Mouse (Mus musculus): ENCODE results near the gene Dennd1c. TPM values are rescaled to one million over a fixed set of nuclear protein-coding genes. Genes with fewer than 3 reads are reported as not detected.
A peak's percentile ranks its signal among the peaks of the same experiment; 100 is the strongest.

Gene Dennd1c
- polyA plus RNA-seq, 1 experiment from 2014 or later = 0.49 TPM

DNA sequence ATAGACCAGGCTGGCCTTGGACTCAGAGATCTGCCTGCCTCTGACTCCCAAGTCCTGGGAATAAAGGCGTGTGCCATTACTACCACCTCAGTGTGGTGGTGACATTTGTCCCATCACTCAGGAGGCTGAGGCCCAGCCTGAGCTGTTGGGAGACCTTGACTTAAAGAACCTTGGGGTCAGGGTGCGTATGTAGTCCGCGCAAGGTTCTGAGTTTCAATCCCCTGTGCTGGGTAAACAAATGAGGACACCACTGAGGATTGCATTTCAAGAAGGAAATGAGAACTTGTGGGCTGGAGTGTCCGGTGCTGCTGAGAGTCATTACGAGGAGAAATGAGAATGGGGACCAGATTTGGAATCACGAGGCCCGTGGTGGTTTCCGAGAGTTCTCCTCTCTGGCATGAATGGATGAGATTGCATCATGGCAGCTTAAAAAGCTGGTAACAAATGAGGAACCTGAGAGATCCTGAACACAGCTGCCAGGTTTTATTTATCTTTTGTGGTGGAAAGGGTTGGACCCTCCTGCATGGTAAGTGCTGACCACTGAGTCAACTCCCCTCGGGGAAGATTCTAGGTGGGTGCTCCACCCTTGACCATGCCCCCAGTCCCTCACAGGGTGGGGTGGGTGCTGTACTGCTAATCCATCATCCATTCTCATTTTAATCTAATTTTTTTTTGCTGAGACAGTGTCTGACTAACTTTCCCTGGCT is 34.6 kb upstream of the Dennd1c start:
- Histone ChIP-seq H3K4me2 (no peak overlapping the region), H3K27me3 (ENCODE audit: control insufficient read depth, insufficient read depth, low read length) (no peaks in the 10 kb centered on the region), H3K36me3 (ENCODE audit: control insufficient read depth, insufficient read depth, low read length) (no peaks in the 10 kb centered on the region), H3K9me3 (replicated peaks; ENCODE audit: control insufficient read depth, low read length) (no peaks in the 10 kb centered on the region), H3K9ac (ENCODE audit: low read depth, low read length) (no peak overlapping the region), H3K27ac (ENCODE audit: low read depth, low read length) (no peak overlapping the region), H3K4me3 (ENCODE audit: low read depth, low read length) (no peak overlapping the region), H3K4me1 (ENCODE audit: control insufficient read depth, insufficient read depth, low read length) (no peaks in the 10 kb centered on the region)
- WGBS (ENCODE audit: insufficient replicate concordance) = 76% methylated on average over 10 of the region's 10 CpGs
- 0 out of 2 replicates have a peak, but pooled peaks have one; percentile 14 for ATAC-seq (replicated peaks; ENCODE audit: insufficient number of reproducible peaks, low FRiP score, low TSS enrichment)

DNA sequence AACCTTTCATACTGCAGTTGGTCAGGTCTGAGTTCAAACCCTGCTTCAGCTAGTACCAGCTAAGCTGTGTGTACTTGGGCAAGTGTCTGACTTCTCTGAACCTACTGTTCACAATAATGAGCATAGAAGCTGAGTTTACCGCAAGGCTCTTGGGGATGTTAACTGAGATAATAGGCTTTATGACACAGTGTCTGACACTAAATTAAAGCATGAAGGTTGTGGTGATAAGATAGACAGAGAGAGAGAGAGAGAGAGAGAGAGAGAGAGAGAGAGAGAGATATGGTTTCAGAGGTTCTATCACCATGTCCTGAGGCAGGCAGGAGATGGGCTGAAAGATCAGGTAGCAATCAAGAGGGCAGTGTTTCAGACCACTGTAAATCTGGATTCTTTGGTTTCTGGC is 31.7 kb upstream of the Dennd1c start:
- Histone ChIP-seq H3K27ac (ENCODE audit: low read depth, low read length) (no peak overlapping the region), H3K4me3 (ENCODE audit: low read depth, low read length) (no peak overlapping the region), H3K9me3 (replicated peaks; ENCODE audit: control insufficient read depth, low read length) (no peaks in the 10 kb centered on the region), H3K36me3 (ENCODE audit: control insufficient read depth, insufficient read depth, low read length) (no peaks in the 10 kb centered on the region), H3K4me2 (no peak overlapping the region), H3K27me3 (ENCODE audit: control insufficient read depth, insufficient read depth, low read length) (no peaks in the 10 kb centered on the region), H3K4me1 (ENCODE audit: control insufficient read depth, insufficient read depth, low read length) (no peaks in the 10 kb centered on the region), H3K9ac (ENCODE audit: low read depth, low read length) (no peak overlapping the region)
- WGBS (ENCODE audit: insufficient replicate concordance) = 72% methylated on average over 1 of the region's 1 CpGs
- no peak for ATAC-seq (replicated peaks; ENCODE audit: insufficient number of reproducible peaks, low FRiP score, low TSS enrichment)

DNA sequence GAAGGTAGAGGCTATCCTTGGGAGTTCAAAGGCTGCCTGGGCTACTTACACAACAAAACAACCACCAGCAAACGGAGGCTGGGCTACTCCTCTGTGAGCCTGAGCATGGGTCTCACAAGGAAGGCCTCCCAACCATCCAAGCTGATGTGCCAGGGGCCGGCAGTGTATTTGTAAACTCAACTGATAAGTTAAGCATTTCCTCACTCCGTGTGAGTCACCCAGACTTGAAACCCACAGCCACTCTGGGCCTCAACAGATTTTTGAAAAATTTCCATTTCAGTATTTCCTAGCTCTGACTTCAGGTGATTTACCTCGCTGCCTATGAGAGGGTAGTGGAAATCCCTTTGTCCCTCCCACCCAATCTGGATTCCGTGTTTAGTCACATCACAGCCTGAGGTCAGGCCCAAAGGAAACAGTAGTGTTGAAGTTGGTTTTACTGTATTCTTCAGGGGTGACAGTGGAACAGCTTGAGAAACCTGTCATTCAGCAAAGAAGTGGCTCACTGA is 30.4 kb upstream of the Dennd1c start:
- H3K4me1 ChIP-seq (ENCODE audit: control insufficient read depth, insufficient read depth, low read length) = no peaks in the 10 kb centered on the region; the same call in 1 of the 2 replicates
- H3K36me3 ChIP-seq (ENCODE audit: control insufficient read depth, insufficient read depth, low read length) = no peaks in the 10 kb centered on the region
- no peak overlapping the region for H3K9ac ChIP-seq (ENCODE audit: low read depth, low read length)
- no peaks in the 10 kb centered on the region for H3K9me3 ChIP-seq (replicated peaks; ENCODE audit: control insufficient read depth, low read length)
- no peak for ATAC-seq (replicated peaks; ENCODE audit: insufficient number of reproducible peaks, low FRiP score, low TSS enrichment)
- H3K4me3 ChIP-seq (ENCODE audit: low read depth, low read length) = no peak overlapping the region
- H3K27me3 ChIP-seq (ENCODE audit: control insufficient read depth, insufficient read depth, low read length) = no peaks in the 10 kb centered on the region
- 30% methylated on average over 5 of the region's 5 CpGs for WGBS (ENCODE audit: insufficient replicate concordance)
- no peak overlapping the region for H3K27ac ChIP-seq (ENCODE audit: low read depth, low read length)
- no peak overlapping the region for H3K4me2 ChIP-seq

DNA sequence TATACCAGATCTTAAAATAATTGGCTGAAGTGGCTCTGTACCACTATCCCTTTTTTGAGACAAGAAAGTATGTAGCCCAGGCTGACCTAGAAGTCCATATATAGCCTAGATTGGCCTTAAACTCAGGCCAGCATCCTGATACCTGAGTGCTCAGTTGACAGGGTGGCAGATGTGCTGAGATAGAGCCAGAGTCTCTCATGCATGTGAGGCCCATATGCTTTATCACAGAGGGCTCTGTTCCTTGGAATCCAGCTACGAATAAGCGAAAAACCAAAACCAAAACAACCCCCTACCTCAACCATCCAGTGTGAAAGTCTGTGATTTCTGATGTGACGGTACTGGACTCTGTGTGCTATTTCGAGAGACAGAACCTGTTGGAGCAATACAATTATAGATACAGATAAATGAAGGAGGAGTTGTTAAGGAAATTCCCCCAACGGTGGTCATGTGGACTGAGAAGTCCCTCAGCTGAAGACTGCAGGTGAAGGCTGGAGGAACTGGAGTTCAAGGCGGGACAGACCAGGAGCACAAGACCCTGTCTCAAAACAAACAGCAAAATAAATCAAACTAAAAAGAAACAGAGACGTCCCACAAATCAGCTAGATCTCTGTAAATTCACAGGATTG is 29.8 kb upstream of the Dennd1c start:
- H3K36me3 ChIP-seq (ENCODE audit: control insufficient read depth, insufficient read depth, low read length) = no peaks in the 10 kb centered on the region
- H3K9me3 ChIP-seq (replicated peaks; ENCODE audit: control insufficient read depth, low read length) = no peaks in the 10 kb centered on the region
- H3K9ac ChIP-seq (ENCODE audit: low read depth, low read length) = no peak overlapping the region
- no peak overlapping the region for H3K4me2 ChIP-seq
- H3K4me1 ChIP-seq (ENCODE audit: control insufficient read depth, insufficient read depth, low read length) = no peaks in the 10 kb centered on the region; the same call in 1 of the 2 replicates
- 73% methylated on average over 7 of the region's 7 CpGs for WGBS (ENCODE audit: insufficient replicate concordance)
- H3K4me3 ChIP-seq (ENCODE audit: low read depth, low read length) = no peak overlapping the region
- H3K27me3 ChIP-seq (ENCODE audit: control insufficient read depth, insufficient read depth, low read length) = no peaks in the 10 kb centered on the region
- no peak for ATAC-seq (replicated peaks; ENCODE audit: insufficient number of reproducible peaks, low FRiP score, low TSS enrichment)
- no peak overlapping the region for H3K27ac ChIP-seq (ENCODE audit: low read depth, low read length)

DNA sequence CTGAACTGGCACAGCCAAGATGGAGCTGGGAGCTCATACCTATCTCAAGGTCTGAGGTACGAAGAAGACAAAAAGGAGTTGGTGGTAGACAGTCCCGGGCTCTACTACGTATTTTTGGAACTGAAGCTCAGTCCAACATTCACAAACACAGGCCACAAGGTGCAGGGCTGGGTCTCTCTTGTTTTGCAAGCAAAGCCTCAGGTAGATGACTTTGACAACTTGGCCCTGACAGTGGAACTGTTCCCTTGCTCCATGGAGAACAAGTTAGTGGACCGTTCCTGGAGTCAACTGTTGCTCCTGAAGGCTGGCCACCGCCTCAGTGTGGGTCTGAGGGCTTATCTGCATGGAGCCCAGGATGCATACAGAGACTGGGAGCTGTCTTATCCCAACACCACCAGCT is 28.8 kb upstream of the Dennd1c start:
- Histone ChIP-seq H3K27ac (ENCODE audit: low read depth, low read length) (no peak overlapping the region), H3K9me3 (replicated peaks; ENCODE audit: control insufficient read depth, low read length) (no peaks in the 10 kb centered on the region), H3K4me3 (ENCODE audit: low read depth, low read length) (no peak overlapping the region), H3K27me3 (ENCODE audit: control insufficient read depth, insufficient read depth, low read length) (no peaks in the 10 kb centered on the region), H3K9ac (ENCODE audit: low read depth, low read length) (no peak overlapping the region), H3K4me1 (ENCODE audit: control insufficient read depth, insufficient read depth, low read length) (no peaks in the 10 kb centered on the region; the same call in 1 of the 2 replicates), H3K36me3 (ENCODE audit: control insufficient read depth, insufficient read depth, low read length) (no peaks in the 10 kb centered on the region), H3K4me2 (no peak overlapping the region)
- no peak for ATAC-seq (replicated peaks; ENCODE audit: insufficient number of reproducible peaks, low FRiP score, low TSS enrichment)
- WGBS (ENCODE audit: insufficient replicate concordance) = 78% methylated on average over 5 of the region's 5 CpGs

DNA sequence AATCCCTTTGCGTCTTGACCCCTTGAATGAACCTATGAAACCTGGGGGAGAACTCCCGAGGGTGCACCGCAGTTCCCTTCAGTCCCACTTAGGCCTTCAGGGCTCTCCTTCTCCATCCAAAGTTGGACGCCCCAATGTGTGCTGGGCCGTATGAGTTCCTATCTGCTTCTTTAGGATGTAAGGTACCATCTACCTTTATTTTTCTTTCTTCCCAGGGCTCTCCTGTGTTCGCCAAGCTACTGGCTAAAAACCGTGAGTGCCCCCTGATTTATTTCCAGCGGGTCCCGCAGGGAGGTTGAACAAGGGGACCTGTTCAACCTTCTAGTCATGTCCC is 27.7 kb upstream of the Dennd1c start:
- no peak for ATAC-seq (replicated peaks; ENCODE audit: insufficient number of reproducible peaks, low FRiP score, low TSS enrichment)
- Histone ChIP-seq H3K9ac (ENCODE audit: low read depth, low read length) (no peak overlapping the region), H3K4me1 (ENCODE audit: control insufficient read depth, insufficient read depth, low read length) (no peaks in the 10 kb centered on the region; the same call in 1 of the 2 replicates), H3K4me3 (ENCODE audit: low read depth, low read length) (peak overlapping the region; percentile 58), H3K27me3 (ENCODE audit: control insufficient read depth, insufficient read depth, low read length) (no peaks in the 10 kb centered on the region), H3K36me3 (ENCODE audit: control insufficient read depth, insufficient read depth, low read length) (no peaks in the 10 kb centered on the region), H3K27ac (ENCODE audit: low read depth, low read length) (no peak overlapping the region), H3K9me3 (replicated peaks; ENCODE audit: control insufficient read depth, low read length) (no peaks in the 10 kb centered on the region), H3K4me2 (peak overlapping the region; percentile 90)
- 7% methylated on average over 9 of the region's 9 CpGs for WGBS (ENCODE audit: insufficient replicate concordance)

DNA sequence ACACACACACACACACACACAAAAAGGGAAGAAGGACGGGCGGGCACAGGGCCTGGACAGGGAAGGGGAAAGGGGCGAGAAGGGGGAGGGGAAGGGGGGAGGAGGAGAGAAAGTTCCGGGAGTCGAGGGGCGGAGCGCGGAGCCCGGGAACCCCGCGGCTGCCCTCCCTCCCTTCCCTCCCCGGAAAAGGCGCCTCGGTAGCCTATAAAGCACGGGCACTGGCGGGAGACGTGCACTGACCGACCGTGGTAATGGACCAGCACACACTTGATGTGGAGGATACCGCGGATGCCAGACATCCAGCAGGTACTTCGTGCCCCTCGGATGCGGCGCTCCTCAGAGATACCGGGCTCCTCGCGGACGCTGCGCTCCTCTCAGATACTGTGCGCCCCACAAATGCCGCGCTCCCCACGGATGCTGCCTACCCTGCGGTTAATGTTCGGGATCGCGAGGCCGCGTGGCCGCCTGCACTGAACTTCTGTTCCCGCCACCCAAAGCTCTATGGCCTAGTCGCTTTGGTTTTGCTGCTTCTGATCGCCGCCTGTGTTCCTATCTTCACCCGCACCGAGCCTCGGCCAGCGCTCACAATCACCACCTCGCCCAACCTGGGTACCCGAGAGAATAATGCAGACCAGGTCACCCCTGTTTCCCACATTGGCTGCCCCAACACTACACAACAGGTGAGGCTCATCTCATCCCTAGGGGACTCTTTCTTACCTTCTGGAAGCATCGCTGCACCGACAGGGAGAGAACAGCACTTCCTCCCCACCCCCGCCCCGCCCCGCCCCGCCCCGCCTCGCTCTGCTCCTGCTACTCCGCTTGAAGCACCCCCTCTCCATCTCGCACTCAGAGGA is 27.1 kb upstream of the Dennd1c start, which contains the start of gene Tnfsf9:
Gene Tnfsf9, plus strand, starts transcription at position 145 of the 854 bp plus-strand sequence.
- Histone ChIP-seq H3K27me3 (ENCODE audit: control insufficient read depth, insufficient read depth, low read length) (no peaks in the 10 kb centered on the region), H3K4me3 (ENCODE audit: low read depth, low read length) (peak within 1 kb of the TSS; percentile 58), H3K9me3 (replicated peaks; ENCODE audit: control insufficient read depth, low read length) (no peaks in the 10 kb centered on the region), H3K9ac (ENCODE audit: low read depth, low read length) (peak within 1 kb of the TSS; percentile 71), H3K4me1 (ENCODE audit: control insufficient read depth, insufficient read depth, low read length) (no peaks in the 10 kb centered on the region; the same call in 1 of the 2 replicates), H3K4me2 (peak within 1 kb of the TSS; percentile 90), H3K27ac (ENCODE audit: low read depth, low read length) (no peak within 1 kb of the TSS), H3K36me3 (ENCODE audit: control insufficient read depth, insufficient read depth, low read length) (no peaks in the 10 kb centered on the region)
- WGBS (ENCODE audit: insufficient replicate concordance) = under 1% methylated on average over 54 of the region's 61 CpGs
- ATAC-seq (replicated peaks; ENCODE audit: insufficient number of reproducible peaks, low FRiP score, low TSS enrichment) = peak; percentile 68

DNA sequence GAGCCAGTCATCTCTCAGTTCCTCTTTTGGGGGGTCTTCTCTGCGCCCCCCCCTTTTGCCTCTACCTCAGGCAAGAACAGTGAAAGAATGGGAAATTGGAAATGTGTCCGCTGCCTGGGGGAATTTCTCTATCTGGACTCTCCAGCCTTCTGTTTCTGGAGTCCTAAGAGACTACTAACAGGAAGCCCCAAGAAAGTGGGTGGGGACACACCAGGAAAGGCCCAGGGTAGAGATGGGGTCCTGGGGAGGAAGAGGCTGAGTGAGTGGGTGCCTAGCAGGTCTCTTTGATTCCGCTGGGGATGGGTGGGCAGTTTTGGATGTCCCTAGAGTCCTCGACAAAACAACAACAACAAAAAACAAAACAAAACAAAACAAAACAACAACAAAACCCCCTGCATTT is 26.2 kb upstream of the Dennd1c start:
- Histone ChIP-seq H3K9me3 (replicated peaks; ENCODE audit: control insufficient read depth, low read length) (no peaks in the 10 kb centered on the region), H3K4me1 (ENCODE audit: control insufficient read depth, insufficient read depth, low read length) (no peaks in the 10 kb centered on the region; the same call in 1 of the 2 replicates), H3K9ac (ENCODE audit: low read depth, low read length) (peak overlapping the region; percentile 71), H3K27ac (ENCODE audit: low read depth, low read length) (no peak overlapping the region), H3K27me3 (ENCODE audit: control insufficient read depth, insufficient read depth, low read length) (no peaks in the 10 kb centered on the region), H3K4me3 (ENCODE audit: low read depth, low read length) (peak overlapping the region; percentile 58), H3K36me3 (ENCODE audit: control insufficient read depth, insufficient read depth, low read length) (no peaks in the 10 kb centered on the region), H3K4me2 (peak overlapping the region; percentile 90)
- 35% methylated on average over 4 of the region's 4 CpGs for WGBS (ENCODE audit: insufficient replicate concordance)
- ATAC-seq (replicated peaks; ENCODE audit: insufficient number of reproducible peaks, low FRiP score, low TSS enrichment) = no peak
